Mouse (Mus musculus) megakaryocyte progenitor cell, adult 5-6 weeks (primary cell): ENCODE measurements around the gene Ccdc184. TPM values are rescaled to one million over a fixed set of nuclear protein-coding genes. Genes with fewer than 3 reads are reported as not detected.
A peak's percentile ranks its signal among the peaks of the same experiment; 100 is the strongest.

Experiments used
- ATAC-seq: replicated peaks from 2 replicates; pipeline ENCODE4 v1.8.0; 2016; ENCODE audit warnings: mild to moderate bottlenecking, moderate TSS enrichment, inconsistent platforms; ENCODE audit not compliant: poor library complexity
- total RNA-seq, 2 experiments: library from RNA; stranded (forward) in 1 of 2; stranded (reverse) in 1 of 2; fragments of 157-497, 149-512 nt in 1 of 2; fragments of 200-1000 nt in 1 of 2; gene quantifications; 2 replicates each; pipeline versions ENCODE4 v1.2.3 to v1.2.4; 2015 to 2017

Gene Ccdc184
- total RNA-seq, 2 experiments from 2014 or later: not detected

DNA sequence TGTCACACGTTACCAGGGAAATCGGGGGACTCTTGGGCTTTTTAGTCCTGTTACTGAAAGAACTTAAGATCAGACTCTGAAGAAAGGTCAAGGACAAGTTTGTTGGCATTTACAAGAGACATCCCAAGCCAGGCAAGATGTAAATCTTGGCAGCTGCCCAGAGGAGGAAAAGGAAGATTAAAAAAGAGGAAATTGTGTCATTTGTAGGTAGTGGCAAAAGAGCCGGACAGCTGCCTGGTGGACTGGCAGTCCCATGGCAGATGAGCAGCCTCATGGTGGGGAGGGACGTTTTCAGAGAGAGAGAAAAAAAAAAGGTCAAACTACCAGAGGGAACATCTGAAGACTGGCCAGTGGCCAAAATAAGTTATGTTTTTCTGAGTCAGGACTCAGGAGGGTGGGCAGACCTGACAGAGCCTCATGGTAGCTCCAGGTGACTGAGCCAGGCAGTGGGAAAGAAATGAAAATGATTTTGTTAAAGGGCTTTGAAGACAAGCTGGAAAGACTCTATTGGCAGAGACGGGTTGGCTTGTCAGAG lies 46.4 kb downstream of the Ccdc184 start:
- 0 out of 2 replicates have a peak, but pooled peaks have one; percentile 23 for ATAC-seq

- ATAC-seq: no peak
Observed at GRCm38 (mm10) chr15:98214130-98214529, 47.2 kb downstream of the Ccdc184 start.

Other genes with a start within 250 kb of the Ccdc184 start
- gene Tmem106c, start 203.0 kb upstream of the Ccdc184 start, total RNA-seq (2015): 41.7 and 48.4 TPM in 2 replicates
- gene Tmem106c, start 203.0 kb upstream of the Ccdc184 start, total RNA-seq (2017): 26.2 and 30.1 TPM in 2 replicates
- gene Col2a1, start 162.5 kb upstream of the Ccdc184 start, total RNA-seq (2015): 0.05 TPM in 1 of 2 replicates, not detected in the other
- not detected in 2 replicates for gene Col2a1, start 162.5 kb upstream of the Ccdc184 start, total RNA-seq (2017)
- gene Pfkm, start 74.6 kb upstream of the Ccdc184 start, total RNA-seq (2015): 5.4 and 5.9 TPM in 2 replicates
- 14.1 and 20.0 TPM in 2 replicates for gene Pfkm, start 74.6 kb upstream of the Ccdc184 start, total RNA-seq (2017)
- 55.1 and 60.2 TPM in 2 replicates for gene Senp1, start 73.4 kb upstream of the Ccdc184 start, total RNA-seq (2015)
- 53.0 and 57.6 TPM in 2 replicates for gene Senp1, start 73.4 kb upstream of the Ccdc184 start, total RNA-seq (2017)
- gene Asb8, start 1.5 kb upstream of the Ccdc184 start, total RNA-seq (2015): 28.4 and 28.8 TPM in 2 replicates
- gene Asb8, start 1.5 kb upstream of the Ccdc184 start, total RNA-seq (2017): 25.3 and 27.6 TPM in 2 replicates
- not detected in 2 replicates for gene Olfr288, start 28.4 kb downstream of the Ccdc184 start, total RNA-seq (2015)
- gene Olfr288, start 28.4 kb downstream of the Ccdc184 start, total RNA-seq (2017): not detected in 2 replicates
- gene Gm44579, start 53.8 kb downstream of the Ccdc184 start, total RNA-seq (2015): not detected in 2 replicates
- gene Gm44579, start 53.8 kb downstream of the Ccdc184 start, total RNA-seq (2017): not detected in 2 replicates
- 0.07 and 0.42 TPM in 2 replicates for gene Olfr287, start 53.9 kb downstream of the Ccdc184 start, total RNA-seq (2015)
- gene Olfr287, start 53.9 kb downstream of the Ccdc184 start, total RNA-seq (2017): not detected in 2 replicates
- gene Olfr286, start 67.3 kb downstream of the Ccdc184 start, total RNA-seq (2015): not detected in 2 replicates
- gene Olfr286, start 67.3 kb downstream of the Ccdc184 start, total RNA-seq (2017): not detected in 2 replicates
- not detected in 2 replicates for gene H1fnt, start 90.1 kb downstream of the Ccdc184 start, total RNA-seq (2015)
- not detected in 2 replicates for gene H1fnt, start 90.1 kb downstream of the Ccdc184 start, total RNA-seq (2017)
- not detected in 2 replicates for gene Zfp641, start 129.0 kb downstream of the Ccdc184 start, total RNA-seq (2015)
- gene Zfp641, start 129.0 kb downstream of the Ccdc184 start, total RNA-seq (2017): not detected in 2 replicates
- gene Olfr285, start 150.2 kb downstream of the Ccdc184 start, total RNA-seq (2015): not detected in 2 replicates
- not detected in 2 replicates for gene Olfr285, start 150.2 kb downstream of the Ccdc184 start, total RNA-seq (2017)
- gene Olfr284, start 173.8 kb downstream of the Ccdc184 start, total RNA-seq (2015): not detected in 2 replicates
- not detected in 2 replicates for gene Olfr284, start 173.8 kb downstream of the Ccdc184 start, total RNA-seq (2017)
- not detected in 2 replicates for gene Olfr283, start 213.8 kb downstream of the Ccdc184 start, total RNA-seq (2015)
- not detected in 2 replicates for gene Olfr283, start 213.8 kb downstream of the Ccdc184 start, total RNA-seq (2017)